Mouse (Mus musculus) embryonic fibroblast, embryonic 13.5 days (primary cell): ENCODE measurements around the gene Mta3.

Experiments used
- CTCF ChIP-seq: IDR thresholded peaks from 2 replicates; pipeline ENCODE4 v1.5.1; 2011; ENCODE audit warnings: mild to moderate bottlenecking, control low read depth, low read length, moderate library complexity, borderline replicate concordance; ENCODE audit not compliant: insufficient read depth
- POLR2A ChIP-seq: IDR thresholded peaks from 2 replicates; pipeline ENCODE4 v1.6.1; 2011; ENCODE audit warnings: low read depth, mild to moderate bottlenecking, control low read depth, low read length, moderate library complexity

DNA sequence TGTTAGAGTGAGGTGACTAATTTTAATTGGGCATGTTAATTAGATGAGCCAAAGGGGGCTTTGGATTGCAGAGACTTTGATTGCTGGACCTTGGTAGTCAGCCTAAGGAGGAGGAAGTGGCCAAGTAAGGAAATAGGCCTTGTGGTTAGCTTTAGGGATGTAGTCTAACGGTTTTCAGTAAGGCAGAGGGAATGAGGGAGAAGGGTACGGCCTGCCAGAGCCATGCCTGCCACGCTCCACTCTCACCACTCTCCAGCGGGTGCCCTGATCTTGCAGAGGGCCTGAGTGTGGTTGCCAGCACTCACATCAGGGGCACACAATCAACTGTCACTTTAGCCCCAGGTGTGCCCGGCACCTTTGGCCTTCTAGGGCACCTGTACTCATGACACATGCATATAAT, 84.2 kb downstream of the Mta3 start:
- TF ChIP-seq CTCF (no peak), POLR2A (no peak)
